Mouse (Mus musculus) limb, embryonic 11.5 days (tissue): ENCODE measurements at regions not wholly inside any gene's neighbourhood (a gene's known extent, or its start where the extent isn't known, plus 50 kb on each side); places are given as distances from the start of the nearest gene placed in this dataset.
"Not testable (repeated sequence)": the region's sequence is repeated elsewhere in the genome, so short reads cannot be mapped to it uniquely, and the experiment has no call there.

Experiments
- ATAC-seq: fragments of 200-750 bp; cut with Nextera tagmentation; 2 replicates; pipeline ENCODE4 v1.8.0; 2017; ENCODE audit warnings: low read depth; ENCODE audit not compliant: insufficient number of reproducible peaks, low FRiP score, low TSS enrichment
- DNase-seq: peaks from one replicate; pipeline ENCODE4 v3.0.0-alpha.2; 2015; ENCODE audit warnings: low spot score
- H3K27ac ChIP-seq: fragments of 300-500 bp; sonication (generic); replicated peaks from 2 replicates; pipeline ENCODE4 v1.5.1; 2014; ENCODE audit warnings: low read depth, mild to moderate bottlenecking, low read length
- H3K27me3 ChIP-seq: fragments of 300-500 bp; sonication (generic); 2 replicates; pipeline ENCODE4 v1.6.1; 2014; ENCODE audit warnings: mild to moderate bottlenecking, low read length, mixed read lengths; ENCODE audit not compliant: control insufficient read depth, insufficient read depth
- H3K36me3 ChIP-seq: fragments of 300-500 bp; sonication (generic); 2 replicates; pipeline ENCODE4 v1.6.1; 2014; ENCODE audit warnings: mild to moderate bottlenecking, low read length, moderate library complexity, mixed read lengths; ENCODE audit not compliant: control insufficient read depth, insufficient read depth
- H3K4me1 ChIP-seq: fragments of 300-500 bp; sonication (generic); 2 replicates; pipeline ENCODE4 v1.6.1; 2014; ENCODE audit warnings: low read length, mixed read lengths; ENCODE audit not compliant: control insufficient read depth, insufficient read depth
- H3K4me2 ChIP-seq: fragments of 300-500 bp; sonication (generic); 2 replicates; pipeline ENCODE4 v1.6.1; 2014; ENCODE audit warnings: low read depth, mild to moderate bottlenecking, moderate library complexity; ENCODE audit not compliant: severe bottlenecking
- H3K4me3 ChIP-seq: fragments of 300-500 bp; sonication (generic); 2 replicates; pipeline ENCODE4 v1.5.1; 2014; ENCODE audit warnings: low read depth, low read length
- H3K9ac ChIP-seq: fragments of 300-500 bp; sonication (generic); 2 replicates; pipeline ENCODE4 v1.6.1; 2014; ENCODE audit warnings: mild to moderate bottlenecking, low read length
- H3K9me3 ChIP-seq: fragments of 300-500 bp; sonication (generic); 2 replicates; pipeline ENCODE4 v1.6.1; 2016; ENCODE audit warnings: low read length; ENCODE audit not compliant: control insufficient read depth
- WGBS: fragments of 180-500 bp; shearing (Covaris S2); extraction: QIAGEN DNeasy Blood & Tissue Kit; methylation state at CpG from one replicate; pipeline ENCODE4 v1.1.7; 2014; 5-methylcytosine and 5-hydroxymethylcytosine counted together

GRCm38 (mm10) chr17:4516846-4517245, 477.3 kb upstream of the Arid1b start:
- no peaks in the 10 kb centered on the region for H3K4me1 ChIP-seq
- 58% methylated on average over 3 of the region's 3 CpGs for WGBS
- no peaks in the 10 kb centered on the region for H3K9me3 ChIP-seq
- ATAC-seq = no peak
- H3K9ac ChIP-seq = no peak overlapping the region
- DNase-seq = no peak
- H3K4me3 ChIP-seq = no peak overlapping the region
- H3K27me3 ChIP-seq = no peaks in the 10 kb centered on the region
- no peak overlapping the region for H3K4me2 ChIP-seq
- H3K36me3 ChIP-seq = no peaks in the 10 kb centered on the region
- no peak overlapping the region for H3K27ac ChIP-seq

DNA sequence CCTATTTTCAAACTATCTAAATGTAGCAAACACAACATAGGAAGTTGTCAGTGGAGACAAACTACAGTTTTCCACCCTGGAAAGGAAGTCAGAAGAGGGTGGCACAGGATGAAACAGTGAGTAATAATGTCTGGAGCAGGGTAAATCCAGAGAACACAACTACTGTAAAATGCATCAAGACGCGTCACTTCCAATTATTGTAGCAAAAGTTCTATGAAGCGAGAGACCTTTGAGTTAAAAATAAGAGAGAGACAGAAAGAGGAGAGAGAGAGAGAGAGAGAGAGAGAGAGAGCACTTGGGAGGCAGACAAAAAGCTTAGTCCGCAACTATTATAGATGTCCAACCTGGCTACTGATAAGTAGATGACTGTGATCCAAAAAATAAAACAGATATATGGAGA, 473.1 kb upstream of the Arid1b start:
- H3K9ac ChIP-seq = no peak overlapping the region
- no peaks in the 10 kb centered on the region for H3K4me1 ChIP-seq
- no peak overlapping the region for H3K27ac ChIP-seq
- H3K9me3 ChIP-seq = no peaks in the 10 kb centered on the region
- ATAC-seq (no peak), DNase-seq (no peak)
- no peak overlapping the region for H3K4me2 ChIP-seq
- H3K27me3 ChIP-seq = no peaks in the 10 kb centered on the region
- WGBS = 92% methylated on average over 4 of the region's 4 CpGs
- H3K4me3 ChIP-seq = no peak overlapping the region
- H3K36me3 ChIP-seq = no peaks in the 10 kb centered on the region

DNA sequence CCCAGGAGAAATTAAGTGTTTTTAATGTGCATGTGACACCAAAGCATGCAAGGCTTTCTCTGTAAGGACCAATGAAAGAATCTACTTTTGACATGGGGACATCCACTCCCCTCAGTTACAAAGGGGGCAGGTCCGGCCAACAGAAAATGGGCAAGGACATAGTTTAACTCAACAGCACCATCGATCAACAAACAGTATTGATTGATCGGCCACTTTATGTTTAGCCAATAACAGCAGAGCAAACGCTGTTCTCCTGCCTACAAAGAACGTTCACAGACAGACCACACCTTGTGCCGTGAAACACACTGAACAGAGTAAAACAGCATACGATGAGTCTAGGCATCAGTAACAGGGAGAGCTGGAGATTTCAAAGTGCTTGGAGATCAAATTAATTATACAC, 467.7 kb upstream of the Arid1b start:
- Histone ChIP-seq H3K27me3 (no peaks in the 10 kb centered on the region), H3K9me3 (no peaks in the 10 kb centered on the region), H3K4me3 (no peak overlapping the region), H3K9ac (no peak overlapping the region), H3K4me2 (no peak overlapping the region), H3K36me3 (no peaks in the 10 kb centered on the region), H3K27ac (no peak overlapping the region), H3K4me1 (no peaks in the 10 kb centered on the region)
- no peak for DNase-seq
- ATAC-seq = no peak
- WGBS = 94% methylated on average over 7 of the region's 7 CpGs

DNA sequence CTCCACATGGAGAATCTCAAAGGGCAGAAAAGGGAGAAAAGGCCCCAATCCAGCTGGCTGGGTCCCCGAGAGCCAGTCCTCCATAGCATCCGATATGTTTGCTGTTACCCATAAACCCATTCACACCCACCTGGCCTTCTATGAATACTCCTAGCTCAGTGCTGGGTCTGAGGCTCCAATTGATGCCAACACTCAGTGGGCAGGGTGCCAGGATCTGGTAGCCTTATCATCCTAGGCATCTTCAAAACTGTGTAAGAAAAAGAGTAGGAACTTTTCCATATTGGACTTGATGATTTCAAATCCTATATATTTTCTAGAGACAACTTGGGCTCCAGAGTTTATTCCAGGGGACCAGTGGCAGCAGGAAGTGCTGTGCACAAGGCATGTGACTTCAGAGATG, 462.0 kb upstream of the Arid1b start:
- WGBS = 98% methylated on average over 2 of the region's 2 CpGs
- ATAC-seq = no peak
- H3K27me3 ChIP-seq = no peaks in the 10 kb centered on the region
- no peak overlapping the region for H3K9ac ChIP-seq
- H3K9me3 ChIP-seq = no peaks in the 10 kb centered on the region
- no peak overlapping the region for H3K4me2 ChIP-seq
- no peaks in the 10 kb centered on the region for H3K4me1 ChIP-seq
- H3K4me3 ChIP-seq = no peak overlapping the region
- H3K27ac ChIP-seq = no peak overlapping the region
- no peak for DNase-seq
- no peaks in the 10 kb centered on the region for H3K36me3 ChIP-seq

- Histone ChIP-seq H3K27ac (no peak overlapping the region), H3K9me3 (no peaks in the 10 kb centered on the region), H3K9ac (no peak overlapping the region), H3K4me1 (no peaks in the 10 kb centered on the region), H3K27me3 (no peaks in the 10 kb centered on the region), H3K4me2 (no peak overlapping the region), H3K36me3 (no peaks in the 10 kb centered on the region), H3K4me3 (no peak overlapping the region)
- ATAC-seq = no peak
- no peak for DNase-seq
- 82% methylated on average over 2 of the region's 2 CpGs for WGBS
Observed at GRCm38 (mm10) chr17:4540435-4540834, 453.7 kb upstream of the Arid1b start.

DNA sequence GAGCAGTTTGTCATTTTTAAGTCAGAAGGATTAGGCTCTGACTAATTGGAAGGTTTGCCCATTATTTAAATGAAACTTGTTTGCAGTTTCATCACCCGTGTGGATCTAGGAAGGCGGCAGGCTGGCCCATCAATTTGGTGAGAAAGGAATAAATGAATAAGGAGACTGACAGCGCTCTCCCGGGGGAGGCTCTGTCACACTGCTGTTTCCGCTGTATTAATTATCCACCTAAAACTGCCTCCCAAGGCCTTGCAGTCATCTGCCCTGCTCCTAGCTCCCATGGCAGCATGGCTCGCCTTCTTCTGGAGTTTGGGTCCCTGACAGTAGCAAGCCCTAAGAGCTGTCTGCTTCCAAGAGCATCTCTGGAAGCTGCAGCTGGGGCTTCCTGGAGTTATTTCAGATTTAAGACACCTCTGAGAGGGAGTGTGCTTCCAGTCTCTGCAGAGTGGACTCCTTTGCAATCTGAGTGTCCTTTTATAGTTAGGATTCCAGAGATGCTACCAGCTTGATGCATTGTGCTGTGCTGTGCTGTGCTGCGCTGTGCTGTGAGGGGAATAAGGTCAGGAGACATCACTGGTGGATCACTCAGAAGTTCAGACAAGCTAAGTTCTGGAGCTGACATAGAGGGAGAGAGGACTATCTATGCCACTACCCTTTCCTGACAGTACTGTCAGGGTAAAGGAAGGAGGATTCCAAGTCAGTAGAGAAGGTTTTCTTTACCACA, 452.9 kb upstream of the Arid1b start:
- Histone ChIP-seq H3K27ac (no peak overlapping the region), H3K9ac (no peak overlapping the region), H3K9me3 (no peaks in the 10 kb centered on the region), H3K27me3 (no peaks in the 10 kb centered on the region), H3K4me3 (no peak overlapping the region), H3K4me1 (no peaks in the 10 kb centered on the region), H3K4me2 (no peak overlapping the region), H3K36me3 (no peaks in the 10 kb centered on the region)
- ATAC-seq = no peak
- DNase-seq = no peak
- WGBS = 30% methylated on average over 7 of the region's 7 CpGs

DNA sequence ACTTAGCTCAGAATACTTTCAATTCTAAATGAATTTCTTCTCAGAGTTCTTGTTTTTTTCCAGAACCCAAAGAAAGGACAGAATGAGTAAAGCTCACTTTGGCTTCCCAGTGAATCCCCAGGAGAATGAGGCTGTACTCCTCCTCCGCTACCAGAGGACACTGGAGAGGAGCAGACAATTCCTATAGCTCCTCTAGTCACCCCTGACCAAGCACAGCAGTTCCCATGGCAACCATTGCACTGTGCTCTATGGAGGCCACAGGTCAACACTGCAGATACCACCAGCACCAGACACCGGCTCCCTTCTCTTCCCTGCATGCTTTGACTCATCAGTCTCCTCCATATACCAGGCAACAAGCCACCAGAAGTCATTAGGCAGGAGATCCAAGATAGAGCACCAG, 447.6 kb upstream of the Arid1b start:
- WGBS = 61% methylated on average over 2 of the region's 2 CpGs
- Histone ChIP-seq H3K4me1 (no peaks in the 10 kb centered on the region), H3K9me3 (no peaks in the 10 kb centered on the region), H3K4me2 (no peak overlapping the region), H3K4me3 (no peak overlapping the region), H3K36me3 (no peaks in the 10 kb centered on the region), H3K27ac (no peak overlapping the region), H3K9ac (no peak overlapping the region), H3K27me3 (no peaks in the 10 kb centered on the region)
- ATAC-seq = no peak
- DNase-seq = no peak

DNA sequence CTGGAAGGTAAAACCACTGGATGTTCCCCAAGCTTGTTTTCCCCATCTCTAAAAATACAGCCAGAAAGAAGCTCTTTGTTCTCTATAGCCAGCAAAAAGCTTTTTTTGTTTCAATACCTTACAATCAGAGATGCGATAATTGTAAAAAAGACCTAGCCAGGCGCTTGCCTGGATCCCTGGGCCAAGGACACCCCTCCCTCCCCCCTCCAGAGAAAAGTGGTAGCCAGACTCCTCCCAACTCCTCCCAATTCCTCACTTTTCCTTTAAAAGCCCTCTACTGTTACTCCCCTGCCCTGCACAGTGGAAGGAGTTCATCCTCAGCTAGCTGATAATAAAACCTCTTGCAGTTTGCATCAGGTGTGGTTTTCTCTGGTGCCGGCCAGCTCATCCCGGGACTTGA, 441.1 kb upstream of the Arid1b start:
- 89% methylated on average over 4 of the region's 4 CpGs for WGBS
- H3K27ac ChIP-seq, DNase-seq, H3K9ac ChIP-seq, H3K4me3 ChIP-seq, ATAC-seq, H3K9me3 ChIP-seq, H3K27me3 ChIP-seq, H3K36me3 ChIP-seq, H3K4me2 ChIP-seq, H3K4me1 ChIP-seq: not testable (repeated sequence)

DNA sequence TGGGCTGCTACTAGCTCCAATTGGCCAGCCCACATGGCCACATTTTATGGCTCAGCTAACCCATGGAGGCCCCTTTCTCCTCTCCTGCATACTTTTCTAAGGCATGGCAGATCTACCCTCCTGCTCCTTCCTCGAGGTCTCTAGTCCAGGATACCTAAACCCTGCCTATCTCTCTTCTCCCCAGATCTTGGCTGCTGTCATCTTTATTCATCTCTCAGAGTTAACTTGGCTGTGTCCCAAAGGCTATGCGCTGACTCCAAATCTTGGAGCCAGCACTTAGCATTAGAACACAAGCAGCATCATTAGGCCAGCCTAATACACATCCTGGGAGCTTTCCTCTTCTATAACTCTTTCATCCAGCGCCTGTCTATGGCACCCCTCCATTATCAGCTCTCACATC, 430.5 kb upstream of the Arid1b start:
- no peaks in the 10 kb centered on the region for H3K9me3 ChIP-seq
- no peaks in the 10 kb centered on the region for H3K36me3 ChIP-seq
- DNase-seq = no peak
- no peak overlapping the region for H3K9ac ChIP-seq
- WGBS = 88% methylated on average over 3 of the region's 3 CpGs
- no peaks in the 10 kb centered on the region for H3K27me3 ChIP-seq
- no peak for ATAC-seq
- no peaks in the 10 kb centered on the region for H3K4me1 ChIP-seq
- H3K4me2 ChIP-seq = no peak overlapping the region
- no peak overlapping the region for H3K27ac ChIP-seq
- no peak overlapping the region for H3K4me3 ChIP-seq
